Mouse (Mus musculus) T-cell, adult 2 months (primary cell): ENCODE results near the gene Cks2.
"Not testable (repeated sequence)": the region's sequence is repeated elsewhere in the genome, so short reads cannot be mapped to it uniquely, and the experiment has no call there.

ENCODE experiments used
- DNase-seq: peaks from one replicate; pipeline ENCODE4 v3.0.0; 2022; ENCODE audit warnings: low spot score

Cks2 gene

GRCm38 (mm10) chr13:51644829-51645789 lies at the start of gene Cks2:
Gene Cks2 (plus strand): TSS chr13:51645232.
- peak; percentile 97 for DNase-seq

- DNase-seq = no peak
Measured at GRCm38 (mm10) chr13:51595404-51595803, 49.6 kb upstream of the Cks2 start.

- peak; percentile 17 for DNase-seq
Measured at GRCm38 (mm10) chr13:51598063-51598462, 47.0 kb upstream of the Cks2 start.

GRCm38 (mm10) chr13:51600169-51600568 lies 44.9 kb upstream of the Cks2 start:
- DNase-seq = no peak

GRCm38 (mm10) chr13:51602764-51603163 lies 42.3 kb upstream of the Cks2 start:
- no peak for DNase-seq

GRCm38 (mm10) chr13:51603221-51603893 lies 41.7 kb upstream of the Cks2 start:
- DNase-seq = no peak

GRCm38 (mm10) chr13:51603894-51604244 lies 41.2 kb upstream of the Cks2 start:
- DNase-seq = no peak

GRCm38 (mm10) chr13:51609231-51609630 lies 35.8 kb upstream of the Cks2 start:
- no peak for DNase-seq

GRCm38 (mm10) chr13:51611060-51611459 lies 34.0 kb upstream of the Cks2 start:
- no peak for DNase-seq

GRCm38 (mm10) chr13:51611500-51611899 lies 33.5 kb upstream of the Cks2 start:
- no peak for DNase-seq

- no peak for DNase-seq
Measured at GRCm38 (mm10) chr13:51615815-51616214, 29.2 kb upstream of the Cks2 start.

- no peak for DNase-seq
Measured at GRCm38 (mm10) chr13:51616417-51617044, 28.5 kb upstream of the Cks2 start.

- DNase-seq = no peak
Measured at GRCm38 (mm10) chr13:51617306-51617705, 27.7 kb upstream of the Cks2 start.

- DNase-seq = peak; percentile 16
Measured at GRCm38 (mm10) chr13:51617861-51618260, 27.2 kb upstream of the Cks2 start.

GRCm38 (mm10) chr13:51618602-51619001 lies 26.4 kb upstream of the Cks2 start:
- no peak for DNase-seq

GRCm38 (mm10) chr13:51622626-51623025 lies 22.4 kb upstream of the Cks2 start:
- no peak for DNase-seq

- DNase-seq = no peak
Measured at GRCm38 (mm10) chr13:51623678-51624077, 21.4 kb upstream of the Cks2 start.

GRCm38 (mm10) chr13:51628273-51628848 lies 16.7 kb upstream of the Cks2 start:
- DNase-seq = no peak

GRCm38 (mm10) chr13:51631354-51631992 lies 13.6 kb upstream of the Cks2 start:
- DNase-seq = no peak

GRCm38 (mm10) chr13:51632560-51633218 lies 12.3 kb upstream of the Cks2 start:
- no peak for DNase-seq

GRCm38 (mm10) chr13:51635384-51635783 lies 9.6 kb upstream of the Cks2 start:
- DNase-seq = not testable (repeated sequence)
